Mouse (Mus musculus) neural tube, embryonic 15.5 days (tissue): ENCODE data around the gene Tbrg1. TPM values are rescaled to one million over a fixed set of nuclear protein-coding genes. Genes with fewer than 3 reads are reported as not detected.
A peak's percentile ranks its signal among the peaks of the same experiment; 100 is the strongest.

Experiments
- ATAC-seq: fragments of 200-750 bp; cut with Nextera tagmentation; 2 replicates; pipeline ENCODE4 v1.8.0; 2017; ENCODE audit warnings: mild to moderate bottlenecking, moderate TSS enrichment, moderate library complexity; ENCODE audit not compliant: low FRiP score
- H3K27ac ChIP-seq: fragments of 300-500 bp; sonication (generic); replicated peaks from 2 replicates; pipeline ENCODE4 v1.5.1; 2015; ENCODE audit warnings: mild to moderate bottlenecking, inconsistent platforms
- H3K27me3 ChIP-seq: fragments of 300-500 bp; sonication (generic); replicated peaks from 2 replicates; pipeline ENCODE4 v1.6.1; 2015; ENCODE audit warnings: inconsistent platforms
- H3K36me3 ChIP-seq: fragments of 300-500 bp; sonication (generic); 2 replicates; pipeline ENCODE4 v1.6.1; 2015; ENCODE audit warnings: inconsistent platforms
- H3K4me1 ChIP-seq: fragments of 300-500 bp; sonication (generic); 2 replicates; pipeline ENCODE4 v1.6.1; 2015; ENCODE audit warnings: inconsistent platforms
- H3K4me2 ChIP-seq: fragments of 300-500 bp; sonication (generic); 2 replicates; pipeline ENCODE4 v1.6.1; 2015; ENCODE audit warnings: inconsistent platforms, mild to moderate bottlenecking, moderate library complexity
- H3K4me3 ChIP-seq: fragments of 300-500 bp; sonication (generic); replicated peaks from 2 replicates; pipeline ENCODE4 v1.5.1; 2015; ENCODE audit warnings: mild to moderate bottlenecking, inconsistent platforms
- H3K9ac ChIP-seq: fragments of 300-500 bp; sonication (generic); replicated peaks from 2 replicates; pipeline ENCODE4 v1.6.1; 2015; ENCODE audit warnings: mild to moderate bottlenecking, inconsistent platforms
- H3K9me3 ChIP-seq: fragments of 300-500 bp; sonication (generic); replicated peaks from 2 replicates; pipeline ENCODE4 v1.6.1; 2016; ENCODE audit warnings: inconsistent platforms
- WGBS: fragments of 180-500 bp; shearing (Covaris S2); methylation state at CpG from one replicate; pipeline ENCODE4 v1.1.7; 2015; ENCODE audit warnings: mixed read lengths; 5-methylcytosine and 5-hydroxymethylcytosine counted together
- polyA plus RNA-seq: library from polyadenylated mRNA; unstranded; fragments of >200 nt; fragmentation: Nextera tagmentation; extraction: Ambion mirVana; gene quantifications from 2 replicates; pipeline ENCODE4 v1.2.1, GENCODE M21; 2015

Tbrg1 gene
- polyA plus RNA-seq, 1 experiment from 2014 or later, result 87.5 TPM

GRCm38 (mm10) chr9:37613182-37613910 is 43.8 kb downstream of the Tbrg1 start, which contains the start of gene Spa17:
Gene Spa17 (minus strand): TSS chr9:37613722.
- Histone ChIP-seq H3K36me3 (no peaks in the 10 kb centered on the region), H3K27me3 (no peaks in the 10 kb centered on the region), H3K9ac (peak within 1 kb of the TSS; percentile 79), H3K4me1 (peaks cover 16% of the 10 kb centered on the region), H3K27ac (peak within 1 kb of the TSS; percentile 89), H3K9me3 (no peaks in the 10 kb centered on the region), H3K4me2 (peak within 1 kb of the TSS; percentile 73), H3K4me3 (peak within 1 kb of the TSS; percentile 71)
- under 1% methylated on average over 45 of the region's 45 CpGs for WGBS
- ATAC-seq, result peak; percentile 97

GRCm38 (mm10) chr9:37609558-37609957 is 47.6 kb downstream of the Tbrg1 start:
- Histone ChIP-seq H3K4me3 (no peak overlapping the region), H3K4me2 (no peak overlapping the region), H3K27me3 (no peaks in the 10 kb centered on the region), H3K36me3 (no peaks in the 10 kb centered on the region), H3K4me1 (peaks cover 16% of the 10 kb centered on the region), H3K27ac (no peak overlapping the region), H3K9me3 (no peaks in the 10 kb centered on the region), H3K9ac (no peak overlapping the region)
- WGBS, result 72% methylated on average over 4 of the region's 4 CpGs
- ATAC-seq, result no peak

GRCm38 (mm10) chr9:37605089-37605488 is 52.0 kb downstream of the Tbrg1 start:
- H3K4me1 ChIP-seq, result no peaks in the 10 kb centered on the region
- no peak overlapping the region for H3K4me3 ChIP-seq
- H3K27me3 ChIP-seq, result no peaks in the 10 kb centered on the region
- H3K4me2 ChIP-seq, result no peak overlapping the region
- 97% methylated on average over 3 of the region's 3 CpGs for WGBS
- H3K36me3 ChIP-seq, result no peaks in the 10 kb centered on the region
- H3K9me3 ChIP-seq, result no peaks in the 10 kb centered on the region
- ATAC-seq, result no peak
- no peak overlapping the region for H3K9ac ChIP-seq
- no peak overlapping the region for H3K27ac ChIP-seq

GRCm38 (mm10) chr9:37600538-37601205 is 56.4 kb downstream of the Tbrg1 start:
- Histone ChIP-seq H3K4me2 (no peak overlapping the region), H3K4me3 (no peak overlapping the region)
- WGBS, result 96% methylated on average over 2 of the region's 2 CpGs

More at GRCm38 (mm10) chr9:37600538-37601205, 56.4 kb downstream of the Tbrg1 start:
- Histone ChIP-seq H3K9ac (no peak overlapping the region), H3K4me1 (no peaks in the 10 kb centered on the region), H3K27ac (no peak overlapping the region), H3K27me3 (no peaks in the 10 kb centered on the region), H3K36me3 (no peaks in the 10 kb centered on the region), H3K9me3 (no peaks in the 10 kb centered on the region)
- no peak for ATAC-seq

Other genes starting within 250 kb of the Tbrg1 start
- 4.8 and 8.7 TPM in 2 replicates for gene Robo3, start 224.1 kb downstream of the Tbrg1 start, polyA plus RNA-seq
- gene Msantd2, start 168.0 kb downstream of the Tbrg1 start, polyA plus RNA-seq, result 27.6 and 30.7 TPM in 2 replicates
- 42.2 and 47.0 TPM in 2 replicates for gene Esam, start 129.2 kb downstream of the Tbrg1 start, polyA plus RNA-seq
- gene Vsig2, start 118.1 kb downstream of the Tbrg1 start, polyA plus RNA-seq, result 0.54 and 0.91 TPM in 2 replicates
- gene Nrgn, start 104.4 kb downstream of the Tbrg1 start, polyA plus RNA-seq, result 3.8 and 6.9 TPM in 2 replicates
- gene Siae, start 101.6 kb downstream of the Tbrg1 start, polyA plus RNA-seq, result 13.3 and 14.9 TPM in 2 replicates
- 7.4 and 11.0 TPM in 2 replicates for gene Spa17, start 43.6 kb downstream of the Tbrg1 start, polyA plus RNA-seq
- 0.47 and 1.1 TPM in 2 replicates for gene Panx3, start 11.9 kb upstream of the Tbrg1 start, polyA plus RNA-seq
- not detected in 2 replicates for gene Olfr160, start 58.9 kb upstream of the Tbrg1 start, polyA plus RNA-seq
- gene Olfr874, start 87.8 kb upstream of the Tbrg1 start, polyA plus RNA-seq, result not detected in 2 replicates
- gene Olfr875, start 114.5 kb upstream of the Tbrg1 start, polyA plus RNA-seq, result not detected in 2 replicates
- gene Olfr876, start 145.7 kb upstream of the Tbrg1 start, polyA plus RNA-seq, result not detected in 2 replicates
- gene Olfr877, start 197.0 kb upstream of the Tbrg1 start, polyA plus RNA-seq, result not detected in 2 replicates
- gene Olfr145, start 239.4 kb upstream of the Tbrg1 start, polyA plus RNA-seq, result not detected in 2 replicates